Mouse (Mus musculus) spleen, embryonic (tissue): ENCODE results near the gene Zfp26.

Experiments used
- CTCF ChIA-PET: fragments of 350-600 bp; sonication (Branson Sonifier 250); formaldehyde crosslinking; loops from one replicate; lab custom pipeline; 2022; lab: Charles Lee

Gene Zfp26

DNA sequence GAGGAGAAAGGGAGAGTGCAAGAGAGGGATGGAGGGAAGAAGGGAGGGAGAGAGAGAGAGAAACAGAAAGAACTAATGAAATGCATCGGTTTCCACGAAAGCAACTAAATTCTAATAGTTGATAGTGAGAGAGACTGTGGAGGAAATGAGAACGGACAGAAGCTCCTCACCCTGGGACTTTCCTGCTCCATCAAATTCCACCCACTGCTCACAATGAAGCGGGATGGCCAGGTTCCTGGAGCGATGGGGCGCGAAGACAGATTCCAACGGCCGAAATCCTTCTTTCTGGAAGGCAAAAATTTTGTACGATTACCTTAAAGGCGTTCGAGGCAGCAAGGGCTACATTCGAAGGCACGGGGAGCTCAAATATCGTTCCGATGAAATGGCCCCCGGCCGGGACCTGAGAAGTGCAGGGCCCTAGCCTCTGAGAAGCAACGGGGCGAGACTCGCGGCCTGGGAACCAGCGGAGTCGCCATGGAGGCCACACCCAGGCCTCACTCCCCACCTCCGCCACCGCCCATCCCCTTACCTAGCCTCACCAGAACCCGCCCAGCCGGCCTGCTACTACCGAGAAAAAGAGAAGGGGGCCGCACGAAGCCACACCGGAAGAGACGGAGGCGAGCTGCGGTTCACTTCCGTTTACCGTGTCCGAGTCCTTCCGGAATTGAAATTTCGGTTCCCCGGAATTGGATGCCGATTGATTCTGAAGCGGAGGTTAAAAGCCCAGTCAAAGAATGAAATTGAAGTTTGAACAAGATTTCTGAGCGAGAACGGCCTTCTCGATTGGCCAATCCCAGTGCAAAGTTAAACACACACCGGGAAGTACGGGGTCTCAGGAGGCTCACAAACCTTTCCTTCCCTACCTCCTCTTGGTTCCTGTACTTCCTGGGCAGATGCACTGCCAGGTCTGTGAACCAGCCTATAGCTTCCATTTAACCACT is at the start of gene Zfp26:
Gene Zfp26, minus strand, starts transcription at position 786 of the 941 bp plus-strand sequence.
- CTCF ChIA-PET = no interaction called here

DNA sequence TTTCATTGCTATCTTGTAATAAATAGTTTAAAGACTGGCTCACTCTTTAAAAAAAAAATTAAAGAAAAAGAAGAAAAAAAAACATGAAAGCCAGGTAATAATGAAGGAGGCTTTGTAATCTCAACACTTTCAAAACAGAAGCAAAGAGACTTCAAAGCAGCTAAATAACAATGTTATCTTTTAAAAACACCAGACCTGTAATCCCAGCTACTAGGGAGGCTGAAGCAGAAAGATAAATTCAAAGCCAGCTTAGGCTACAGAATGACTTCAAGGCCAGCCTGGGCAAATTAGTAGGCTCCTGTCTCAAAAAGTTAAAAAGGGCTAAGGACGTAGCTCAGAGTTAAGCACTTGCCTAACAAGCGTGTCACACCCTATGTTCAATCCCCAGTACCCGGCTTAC is 49.7 kb upstream of the Zfp26 start:
- CTCF ChIA-PET = no interaction called here

DNA sequence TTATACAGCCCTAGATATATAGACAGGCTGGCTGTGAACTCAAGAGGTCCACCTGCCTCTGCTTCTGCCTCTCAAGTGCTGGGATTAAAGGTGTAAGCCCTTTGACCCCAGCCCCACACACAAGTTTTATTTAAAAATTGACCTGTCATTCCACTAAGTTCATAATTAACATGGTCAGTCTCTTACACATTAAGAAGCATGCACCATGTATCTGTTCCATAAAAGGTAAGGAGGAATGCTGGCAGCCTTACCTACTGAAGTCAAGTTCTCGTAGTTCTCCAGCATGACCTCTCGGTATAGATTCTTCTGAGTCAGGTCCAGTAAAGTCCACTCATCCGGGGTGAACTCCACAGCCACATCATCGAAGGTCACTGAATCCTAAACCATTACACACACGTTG is 44.8 kb upstream of the Zfp26 start:
- CTCF ChIA-PET = no interaction called here

DNA sequence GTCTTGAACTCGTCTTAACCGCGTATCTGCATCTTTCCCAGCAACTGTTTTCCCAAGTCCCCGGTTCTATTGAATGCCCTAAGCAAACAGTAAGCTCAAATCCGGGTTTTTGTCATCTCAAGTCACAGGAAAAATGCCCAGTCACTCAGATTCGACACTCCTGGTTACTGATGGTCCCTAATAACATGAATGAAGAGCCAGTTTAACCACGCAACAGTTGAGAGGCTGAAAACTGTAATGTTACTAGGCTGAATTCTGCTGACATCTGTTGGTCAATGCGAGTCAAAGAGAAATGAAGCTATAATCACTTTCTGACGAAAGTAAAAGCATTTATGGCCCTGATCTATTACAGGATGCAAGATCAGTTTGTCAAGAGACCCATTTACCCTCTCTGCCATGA is 33.3 kb upstream of the Zfp26 start:
- CTCF ChIA-PET = interaction anchor here (0.6 kb wide), 1 partner anchor 17 kb away, joined by 4 read pairs; no protein-coding TSS in a partner anchor

DNA sequence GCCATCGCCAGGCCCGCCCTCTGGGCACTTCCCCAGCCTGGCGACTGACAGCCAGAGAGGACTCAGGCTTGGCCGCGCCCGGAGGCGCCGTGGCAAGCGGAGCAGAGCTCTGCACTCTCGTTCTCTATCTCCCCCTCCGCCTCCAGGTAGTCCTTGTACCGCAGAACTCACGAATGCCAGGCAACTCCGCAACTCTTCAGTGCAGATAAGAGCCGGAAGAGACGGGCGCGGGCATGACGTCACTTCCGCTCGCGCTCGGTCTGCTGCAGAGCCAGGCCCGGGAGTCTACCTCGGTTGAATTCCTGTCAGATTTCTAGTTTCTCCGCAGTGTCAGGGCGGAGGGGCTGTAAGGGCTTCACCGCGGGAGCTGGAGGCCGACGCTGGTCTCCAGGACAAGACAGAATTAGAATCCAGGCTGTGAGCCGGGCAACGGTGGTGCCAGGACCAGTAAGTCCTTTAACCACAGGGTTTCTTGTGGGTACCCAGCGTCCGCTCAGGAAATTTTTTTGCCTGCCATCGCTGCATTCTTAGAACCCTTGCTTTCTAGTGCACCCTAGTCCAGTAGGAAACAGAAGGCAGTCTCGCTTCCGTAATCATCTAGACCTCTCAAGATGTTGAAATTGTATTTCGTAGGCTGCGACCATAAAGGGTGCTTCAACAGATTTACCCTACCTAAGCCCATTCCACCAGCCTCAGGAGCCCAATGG is 32.7 kb upstream of the Zfp26 start, which contains the start of gene Zfp426:
Gene Zfp426, minus strand, starts transcription at position 220 of the 707 bp plus-strand sequence.
- CTCF ChIA-PET = no interaction called here

DNA sequence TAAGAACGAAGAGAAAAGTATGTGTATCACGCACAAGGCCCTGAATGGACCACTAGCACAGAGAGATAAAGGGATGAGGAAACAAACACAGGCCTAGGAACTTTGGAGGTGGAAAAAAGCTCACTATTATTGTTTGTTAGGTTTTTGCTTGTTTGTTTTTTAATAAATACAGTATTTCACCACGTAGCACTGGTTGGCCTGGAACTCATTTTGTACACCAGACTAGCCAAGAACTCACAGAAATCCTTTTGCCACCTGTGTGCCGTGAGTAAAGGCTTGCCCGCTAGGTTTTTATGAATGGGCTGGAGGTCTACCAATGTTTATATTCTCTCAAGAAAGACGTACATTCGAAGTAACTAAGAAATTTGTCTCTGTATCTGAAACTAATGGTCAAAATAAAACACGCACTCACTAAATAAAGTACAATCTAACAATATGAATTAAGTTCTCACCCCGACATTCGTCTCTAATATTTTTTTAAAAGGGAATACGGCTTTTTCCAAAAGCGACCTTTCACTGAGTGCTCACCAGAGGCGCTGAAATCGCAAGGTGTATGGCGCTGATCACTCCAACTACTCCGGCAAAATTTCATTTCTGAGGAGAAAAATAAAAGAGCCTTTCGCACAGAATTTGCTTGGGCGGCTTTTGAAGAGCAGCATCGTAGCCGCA is 32.0 kb upstream of the Zfp26 start:
- CTCF ChIA-PET = interaction anchor here (0.7 kb wide), 1 partner anchor 230 kb away, joined by 9 read pairs; no protein-coding TSS in a partner anchor

DNA sequence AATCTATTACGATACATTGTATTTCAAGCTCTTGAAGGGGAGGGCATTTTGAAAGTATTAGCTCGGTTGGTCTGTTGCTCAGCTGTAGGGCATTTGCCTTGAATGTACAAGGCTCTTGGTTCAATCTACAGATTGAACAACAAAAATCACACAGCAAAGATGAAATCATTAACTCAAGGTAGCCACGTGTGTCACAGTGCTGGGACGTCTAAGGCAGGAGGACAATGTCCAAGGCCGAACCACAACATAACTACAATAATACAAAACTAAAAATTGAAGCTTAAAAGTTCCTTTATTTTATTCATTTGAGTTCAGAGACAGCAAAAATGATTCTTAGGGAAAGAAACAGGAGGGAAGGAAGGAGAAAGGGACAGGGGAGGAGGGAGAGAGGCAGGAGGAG is 29.6 kb upstream of the Zfp26 start:
- CTCF ChIA-PET = no interaction called here

DNA sequence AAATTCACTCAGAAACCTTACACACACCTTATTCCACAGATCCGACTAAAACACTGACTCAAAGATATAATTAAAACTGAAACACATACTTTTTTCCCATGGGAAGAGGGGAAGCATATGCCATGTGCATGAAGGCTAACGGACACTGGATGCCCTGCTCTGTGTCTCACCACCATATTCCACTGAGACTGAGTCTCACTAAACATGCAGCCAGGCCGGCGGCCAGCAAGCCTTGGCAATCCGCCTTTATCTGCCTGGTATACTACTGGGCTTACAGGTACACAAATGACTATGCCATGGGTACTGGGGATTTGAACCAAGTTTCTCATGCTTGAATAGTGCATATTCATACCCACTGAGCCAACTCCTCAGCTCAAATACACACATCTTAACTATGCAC is 19.4 kb upstream of the Zfp26 start:
- CTCF ChIA-PET = no interaction called here

DNA sequence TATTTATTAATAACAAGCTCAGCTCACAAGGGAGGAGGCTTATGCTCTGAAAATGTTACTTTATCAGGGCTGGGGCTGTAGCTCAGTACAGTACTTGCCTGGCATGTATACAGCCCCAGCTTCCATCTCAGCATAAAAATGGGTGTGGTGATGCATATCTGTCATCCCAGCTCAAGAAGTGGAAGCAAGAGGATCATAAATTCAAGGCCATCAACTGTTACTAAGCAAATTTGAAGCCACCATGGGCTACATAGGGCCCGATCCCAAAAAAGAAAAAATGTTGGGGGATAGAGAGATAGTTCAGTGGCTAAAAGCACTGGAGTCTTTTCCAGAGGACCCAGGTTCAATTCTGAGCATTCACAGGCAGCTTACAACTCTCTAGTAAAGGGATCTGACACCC is 16.7 kb upstream of the Zfp26 start:
- CTCF ChIA-PET = no interaction called here

DNA sequence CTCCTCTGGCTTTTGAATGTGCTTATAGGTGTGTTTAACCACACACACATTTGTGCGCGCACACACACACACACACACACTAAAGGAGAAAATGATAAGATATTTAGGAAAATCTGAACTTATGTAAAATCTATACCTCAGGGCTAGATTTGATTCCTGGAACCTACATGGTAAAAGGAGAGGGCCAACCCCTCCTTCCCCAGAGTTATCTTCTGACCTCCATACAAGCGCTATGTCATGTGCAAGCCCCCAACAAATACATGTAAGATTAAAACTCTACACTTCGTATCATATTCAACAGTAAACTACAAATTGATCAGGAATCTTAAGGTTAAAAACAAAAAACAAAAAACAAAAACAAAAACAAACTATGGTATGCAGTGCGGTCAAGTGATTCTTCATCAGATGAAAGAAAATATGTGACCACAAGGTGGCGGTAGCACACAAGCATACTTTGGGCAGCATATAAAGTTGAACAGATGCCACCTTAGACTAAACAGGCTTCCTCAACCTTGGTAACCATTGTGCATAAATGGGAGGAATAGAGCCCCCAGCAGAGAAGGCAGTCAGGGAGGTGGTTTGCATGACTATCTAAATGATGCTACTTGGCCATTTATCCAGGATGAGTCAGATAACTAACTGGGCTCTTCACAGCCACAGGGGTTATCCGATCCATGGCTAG is 6.9 kb upstream of the Zfp26 start:
- CTCF ChIA-PET = no interaction called here

DNA sequence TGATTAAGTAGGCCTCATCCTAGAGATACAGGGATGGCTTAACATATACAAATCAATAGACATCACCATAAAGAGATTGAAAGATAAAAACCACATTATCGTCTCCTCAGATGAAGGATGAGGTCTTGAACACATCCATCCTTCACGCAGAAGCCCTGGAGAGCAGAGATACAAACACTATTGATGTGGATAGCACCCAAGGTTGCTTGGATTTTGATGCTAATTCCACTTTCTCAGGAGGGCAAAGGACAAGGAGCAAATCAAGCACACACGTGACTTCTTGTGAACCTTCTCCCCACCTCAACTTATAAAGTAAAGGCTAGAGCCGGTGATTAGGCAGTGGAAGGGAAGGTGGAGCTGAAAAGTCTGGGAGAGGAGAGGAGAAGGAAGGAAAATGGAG is 6.3 kb downstream of the Zfp26 start:
- CTCF ChIA-PET = no interaction called here

DNA sequence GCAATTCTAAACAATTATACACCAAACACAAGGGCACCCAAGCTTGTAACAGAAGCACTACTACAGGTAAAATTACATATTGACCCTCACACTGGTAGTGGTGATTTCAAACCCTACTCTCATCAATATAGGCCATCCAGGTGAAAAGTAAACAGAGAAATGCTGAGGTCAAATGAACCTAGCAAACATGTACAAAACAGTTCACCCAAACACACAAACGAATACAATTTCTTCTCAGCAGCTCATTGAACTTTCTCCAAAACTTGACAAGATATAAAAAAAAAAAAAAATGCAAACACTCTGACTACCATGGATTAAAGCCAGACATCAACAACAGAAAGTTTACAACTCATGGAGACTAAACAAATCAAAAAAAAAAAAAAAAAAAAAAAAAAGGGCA is 8.5 kb downstream of the Zfp26 start:
- CTCF ChIA-PET = no interaction called here

DNA sequence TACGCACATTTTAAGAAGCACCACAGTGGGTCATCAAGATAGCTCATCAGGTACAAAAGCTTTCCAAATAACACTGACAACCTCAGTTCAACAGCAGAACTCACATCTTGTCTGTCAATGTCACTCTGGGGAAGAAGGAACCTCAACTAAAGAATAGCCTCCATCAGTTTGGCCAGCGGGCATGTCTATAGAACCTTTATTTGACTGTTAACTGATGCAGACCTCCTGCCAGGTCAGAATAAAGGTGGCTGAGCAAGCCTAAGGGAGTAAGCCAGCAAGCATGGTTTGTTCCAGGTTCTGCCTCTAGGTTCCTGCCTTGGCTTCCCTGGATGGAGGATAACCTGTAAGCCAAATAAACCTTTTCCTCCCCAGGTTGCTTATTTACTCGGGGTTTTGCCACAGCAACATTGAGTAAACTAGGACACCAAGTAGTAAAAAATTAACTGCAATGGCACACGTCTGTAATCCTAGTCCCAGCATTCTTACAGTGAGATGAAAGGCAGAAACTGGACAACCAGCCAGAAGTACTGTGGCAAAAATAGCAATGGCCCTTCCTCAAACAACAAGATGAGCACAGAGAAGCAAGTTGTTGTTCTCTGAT is 16.7 kb downstream of the Zfp26 start:
- CTCF ChIA-PET = interaction anchor here (0.6 kb wide), 1 partner anchor 12 kb away, joined by 4 read pairs; no protein-coding TSS in a partner anchor

DNA sequence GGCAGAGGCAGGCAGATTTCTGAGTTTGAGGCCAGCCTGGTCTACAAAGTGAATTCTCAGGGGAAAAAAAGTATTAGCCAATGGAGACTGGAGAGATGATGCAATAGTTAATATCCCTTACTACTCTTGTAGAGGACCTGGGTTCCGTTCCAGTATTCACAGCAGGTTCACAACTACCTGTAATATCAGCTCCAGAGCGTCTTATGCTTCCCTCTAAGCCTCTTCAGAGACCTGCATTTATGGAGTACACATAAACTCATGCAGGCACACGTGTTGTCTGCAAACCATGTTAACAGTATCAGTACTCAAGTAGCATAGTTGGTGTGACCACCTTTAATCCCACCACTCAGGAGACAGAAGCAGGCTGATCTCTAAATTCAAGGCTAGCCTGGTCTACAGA is 30.0 kb downstream of the Zfp26 start:
- CTCF ChIA-PET = no interaction called here

DNA sequence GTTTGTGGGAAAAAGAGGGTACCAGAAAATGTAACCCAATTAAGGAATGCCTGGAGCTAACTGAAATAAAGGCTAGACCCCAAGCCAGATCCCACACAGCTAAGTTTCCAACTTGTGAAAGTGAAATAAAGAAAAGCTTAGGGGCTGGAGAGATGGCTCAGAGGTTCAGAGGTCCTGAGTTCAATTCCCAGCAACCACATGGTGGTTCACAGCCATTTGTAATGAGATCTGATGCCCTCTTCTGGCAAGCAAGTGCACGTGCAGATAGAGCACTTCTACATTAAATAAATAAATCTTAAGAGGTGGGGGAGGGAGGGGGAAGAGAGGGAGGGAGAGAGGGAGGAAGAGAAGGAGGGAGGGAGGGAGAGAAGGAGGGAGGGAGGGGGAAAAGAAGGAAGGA is 48.5 kb downstream of the Zfp26 start:
- CTCF ChIA-PET = no interaction called here

DNA sequence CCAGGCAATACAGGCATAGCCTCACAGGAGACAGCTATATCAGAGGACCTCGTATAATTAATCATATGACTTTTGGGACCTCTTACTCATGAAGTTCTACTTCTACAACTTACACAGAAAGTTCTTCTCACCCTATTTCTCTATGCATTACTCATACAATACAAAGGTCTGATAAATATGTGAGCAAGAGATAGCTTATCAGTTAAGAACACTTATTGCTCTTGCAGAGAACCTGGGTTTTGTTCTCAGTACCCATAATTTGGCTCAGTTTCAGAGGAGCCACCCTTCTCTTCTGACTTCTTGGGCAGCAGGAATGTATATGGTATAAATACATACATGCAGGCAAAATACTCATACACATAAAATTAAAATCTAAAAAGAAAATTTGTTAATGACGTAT is 50.6 kb downstream of the Zfp26 start:
- CTCF ChIA-PET = no interaction called here

DNA sequence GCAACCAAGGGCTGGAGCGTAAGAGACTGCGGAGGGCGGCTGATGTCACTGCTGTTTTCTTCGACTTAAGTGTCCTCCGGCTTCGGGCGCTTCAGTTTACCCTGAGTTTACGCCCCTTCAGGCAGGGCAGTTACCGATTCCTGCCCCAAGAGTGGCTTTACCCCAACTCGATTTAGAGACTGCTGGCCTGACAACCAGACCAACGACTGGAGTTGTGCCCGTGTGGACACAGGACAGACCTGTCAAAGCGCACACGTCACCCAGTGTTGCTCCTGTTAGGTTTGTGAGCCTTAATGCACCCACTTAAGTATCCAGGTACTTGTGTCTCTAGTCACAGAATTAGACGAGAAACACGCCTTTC is 74.6 kb downstream of the Zfp26 start:
- CTCF ChIA-PET = no interaction called here

DNA sequence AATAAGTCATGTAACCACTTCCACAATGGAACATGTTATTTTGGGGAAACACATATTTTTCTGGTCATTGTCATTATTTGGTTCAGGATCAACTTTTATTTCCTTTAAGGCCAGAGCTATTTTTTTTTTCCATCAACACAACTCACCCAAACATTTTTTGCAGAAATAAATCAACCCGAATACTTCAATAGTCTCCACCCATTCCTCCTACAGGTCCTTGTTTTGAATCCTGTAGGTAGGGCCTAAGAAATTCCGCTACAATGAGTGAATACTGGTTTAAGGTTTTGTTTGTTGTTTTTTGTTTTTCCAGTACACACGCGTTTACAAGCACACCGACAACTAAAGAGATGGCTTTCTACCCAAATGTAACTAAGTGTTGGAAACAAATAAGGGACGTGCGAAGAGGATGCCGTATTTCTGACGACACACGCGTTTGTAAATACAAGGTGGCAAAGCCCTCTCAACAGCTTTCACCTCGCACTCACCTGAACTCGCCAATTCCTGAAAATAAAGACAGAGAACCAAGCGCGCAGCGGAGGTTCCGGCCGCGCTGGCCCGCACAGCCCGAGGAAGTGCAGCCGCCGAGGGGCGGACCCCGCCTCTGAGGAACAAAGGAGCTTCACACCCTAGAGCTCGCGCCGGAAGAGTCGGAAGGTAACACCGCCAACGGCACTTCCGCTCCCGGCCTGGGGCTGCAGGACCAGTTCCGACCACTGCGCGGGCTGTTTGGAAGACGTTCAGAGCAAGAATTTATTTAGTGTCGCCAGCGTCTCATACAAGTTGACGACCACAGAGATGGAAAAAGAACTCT is 75.2 kb downstream of the Zfp26 start, which contains the start of gene Zfp560:
Gene Zfp560, minus strand, starts transcription at position 646 of the 811 bp plus-strand sequence.
- CTCF ChIA-PET = no interaction called here

DNA sequence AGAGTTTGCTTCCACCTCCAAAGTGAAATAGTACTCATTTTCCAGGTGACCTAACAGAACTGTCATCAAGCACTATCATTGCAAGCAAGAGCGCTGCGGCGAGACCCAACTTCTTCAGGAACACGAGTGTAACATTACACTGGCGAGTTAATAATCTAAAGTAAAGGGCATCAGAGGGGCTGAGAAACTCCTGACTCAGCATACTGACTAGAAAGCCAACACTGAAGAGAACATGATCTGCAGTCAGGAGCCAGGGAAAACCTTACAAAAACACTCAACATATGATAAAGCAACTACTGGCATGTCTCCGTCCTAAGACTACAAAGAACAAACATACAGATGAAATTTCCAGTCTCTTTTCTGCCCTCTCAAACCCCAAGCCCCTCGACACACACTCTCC is 76.3 kb downstream of the Zfp26 start:
- CTCF ChIA-PET = no interaction called here
